Mouse (Mus musculus) forebrain, embryonic 11.5 days (tissue): ENCODE measurements around the gene Stk11. TPM values are rescaled to one million over a fixed set of nuclear protein-coding genes. Genes with fewer than 3 reads are reported as not detected.

ENCODE experiments used
- ATAC-seq: fragments of 200-750 bp; cut with Nextera tagmentation; replicated peaks from 2 replicates; pipeline ENCODE4 v1.8.0; 2017; ENCODE audit warnings: moderate TSS enrichment; ENCODE audit not compliant: low FRiP score
- DNase-seq: peaks from one replicate; pipeline ENCODE4 v3.0.0-alpha.2; 2017; ENCODE audit warnings: low spot score
- H3K27ac ChIP-seq: fragments of 300-500 bp; sonication (generic); 2 replicates; pipeline ENCODE4 v1.5.1; 2014; ENCODE audit warnings: low read depth, low read length
- H3K27me3 ChIP-seq: fragments of 300-500 bp; sonication (generic); 2 replicates; pipeline ENCODE4 v1.6.1; 2014; ENCODE audit warnings: mild to moderate bottlenecking, low read length, mixed read lengths; ENCODE audit not compliant: control insufficient read depth, insufficient read depth
- H3K36me3 ChIP-seq: fragments of 300-500 bp; sonication (generic); 2 replicates; pipeline ENCODE4 v1.6.1; 2014; ENCODE audit warnings: mild to moderate bottlenecking, low read length, moderate library complexity, mixed read lengths; ENCODE audit not compliant: control insufficient read depth, insufficient read depth
- H3K4me1 ChIP-seq: fragments of 300-500 bp; sonication (generic); replicated peaks from 2 replicates; pipeline ENCODE4 v1.6.1; 2014; ENCODE audit warnings: low read length, mixed read lengths; ENCODE audit not compliant: control insufficient read depth, insufficient read depth
- H3K4me2 ChIP-seq: fragments of 300-500 bp; sonication (generic); 2 replicates; pipeline ENCODE4 v1.6.1; 2014; ENCODE audit warnings: low read depth, mild to moderate bottlenecking, low read length, moderate library complexity, mixed read lengths; ENCODE audit not compliant: severe bottlenecking
- H3K4me3 ChIP-seq: fragments of 300-500 bp; sonication (generic); 2 replicates; pipeline ENCODE4 v1.5.1; 2014; ENCODE audit warnings: low read depth, low read length
- H3K9ac ChIP-seq: fragments of 300-500 bp; sonication (generic); 2 replicates; pipeline ENCODE4 v1.6.1; 2014; ENCODE audit warnings: low read length
- H3K9me3 ChIP-seq: fragments of 300-500 bp; sonication (generic); 2 replicates; pipeline ENCODE4 v1.6.1; 2016; ENCODE audit warnings: low read length, mixed read lengths; ENCODE audit not compliant: control insufficient read depth
- WGBS: fragments of 180-500 bp; shearing (Covaris S2); extraction: QIAGEN DNeasy Blood & Tissue Kit; methylation state at CpG from one replicate; pipeline ENCODE4 v1.1.7; 2014; 5-methylcytosine and 5-hydroxymethylcytosine counted together
- polyA plus RNA-seq: library from polyadenylated mRNA; unstranded; fragments of >200 nt; fragmentation: Nextera tagmentation; extraction: Ambion mirVana; gene quantifications from 2 replicates; pipeline ENCODE4 v1.2.1, GENCODE M21; 2014

Gene Stk11
- polyA plus RNA-seq, 1 experiment from 2014 or later = 26.5 TPM

DNA sequence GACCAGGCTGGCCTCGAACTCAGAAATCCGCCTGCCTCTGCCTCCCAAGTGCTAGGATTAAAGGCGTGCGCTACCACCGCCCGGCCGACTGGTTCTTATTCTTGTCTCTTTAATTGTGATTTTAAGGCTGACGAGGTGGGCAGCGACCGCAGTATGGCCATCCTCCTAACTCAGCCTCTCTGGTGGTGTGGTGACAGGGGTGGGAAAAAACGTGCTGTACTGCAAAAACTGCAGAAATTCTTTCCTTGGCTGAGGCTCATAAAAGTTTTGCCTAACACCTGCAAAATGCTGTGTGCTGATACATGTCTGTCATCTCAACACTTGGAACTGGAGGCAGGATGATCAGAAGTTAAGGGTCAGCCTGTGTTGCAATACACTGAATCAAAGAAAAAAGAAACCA is 57.8 kb downstream of the Stk11 start:
- WGBS = 12% methylated on average over 11 of the region's 11 CpGs
- H3K27me3 ChIP-seq = no peaks in the 10 kb centered on the region
- H3K9me3 ChIP-seq = no peaks in the 10 kb centered on the region
- H3K4me3 ChIP-seq = peak overlapping the region; percentile 46
- H3K9ac ChIP-seq = peak overlapping the region; percentile 68
- no peak for ATAC-seq
- peak overlapping the region; percentile 75; the same call in 1 of the 2 replicates for H3K4me2 ChIP-seq
- DNase-seq = no peak
- peaks cover 17% of the 10 kb centered on the region for H3K36me3 ChIP-seq
- peak overlapping the region; percentile 46; the same call in 1 of the 2 replicates for H3K27ac ChIP-seq
- peaks cover 16% of the 10 kb centered on the region for H3K4me1 ChIP-seq

- 86% methylated on average over 10 of the region's 10 CpGs for WGBS
- Histone ChIP-seq H3K4me2 (no peak overlapping the region), H3K27me3 (no peaks in the 10 kb centered on the region), H3K27ac (no peak overlapping the region), H3K9ac (no peak overlapping the region; the same call in 1 of the 2 replicates), H3K36me3 (peaks cover 17% of the 10 kb centered on the region), H3K4me3 (no peak overlapping the region), H3K9me3 (no peaks in the 10 kb centered on the region), H3K4me1 (peaks cover 10% of the 10 kb centered on the region)
- DNase-seq = no peak
- no peak for ATAC-seq
Measured at GRCm38 (mm10) chr10:80173955-80174640, 58.5 kb downstream of the Stk11 start.

GRCm38 (mm10) chr10:80174705-80175104 is 59.1 kb downstream of the Stk11 start:
- 52% methylated on average over 2 of the region's 2 CpGs for WGBS
- Histone ChIP-seq H3K9me3 (no peaks in the 10 kb centered on the region), H3K4me3 (no peak overlapping the region), H3K4me2 (no peak overlapping the region), H3K9ac (no peak overlapping the region), H3K36me3 (peaks cover 17% of the 10 kb centered on the region), H3K27ac (no peak overlapping the region), H3K4me1 (peaks cover 8% of the 10 kb centered on the region), H3K27me3 (no peaks in the 10 kb centered on the region)
- peak; percentile 78 for DNase-seq
- ATAC-seq = no peak

- H3K4me3 ChIP-seq = no peak overlapping the region
Measured at GRCm38 (mm10) chr10:80175536-80176269, 60.1 kb downstream of the Stk11 start.

DNA sequence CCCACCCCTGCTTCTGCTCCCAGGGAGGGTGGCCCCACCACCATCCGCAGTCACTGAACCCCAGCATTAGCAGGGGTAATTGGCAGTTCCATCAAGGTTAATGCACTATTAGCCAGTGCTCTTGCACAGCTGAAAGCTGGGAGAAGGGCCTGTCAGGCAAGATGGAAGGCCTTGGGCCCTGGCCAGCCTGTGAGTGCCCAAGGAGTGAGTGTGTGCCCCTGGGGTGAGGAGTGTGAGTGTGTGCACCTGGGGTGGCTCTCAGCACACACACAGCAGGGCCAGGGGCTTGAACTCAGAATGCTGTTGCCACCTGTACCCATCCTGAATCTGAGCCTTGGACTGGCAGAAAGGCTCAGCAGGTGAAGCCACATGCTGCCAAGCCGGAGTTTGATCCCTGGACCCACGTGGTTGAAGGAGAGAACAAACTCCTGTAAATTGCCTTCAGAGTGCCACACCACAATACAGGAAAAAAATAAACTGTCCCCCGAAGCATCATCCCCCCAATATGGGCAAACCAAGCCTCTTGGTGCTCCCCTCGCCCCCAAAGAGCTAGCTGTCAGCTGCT is 60.7 kb downstream of the Stk11 start:
- Histone ChIP-seq H3K9me3 (no peaks in the 10 kb centered on the region), H3K4me1 (peaks cover 17% of the 10 kb centered on the region), H3K27ac (no peak overlapping the region), H3K27me3 (no peaks in the 10 kb centered on the region), H3K4me2 (no peak overlapping the region), H3K36me3 (peaks cover 4% of the 10 kb centered on the region; the same call in 1 of the 2 replicates), H3K4me3 (no peak overlapping the region), H3K9ac (no peak overlapping the region; the same call in 1 of the 2 replicates)
- ATAC-seq (no peak), DNase-seq (peak; percentile 51)
- WGBS = 78% methylated on average over 5 of the region's 5 CpGs

More at GRCm38 (mm10) chr10:80175536-80176269, 60.1 kb downstream of the Stk11 start:
- H3K9me3 ChIP-seq = no peaks in the 10 kb centered on the region
- H3K4me1 ChIP-seq = peaks cover 13% of the 10 kb centered on the region
- no peak overlapping the region; the same call in 1 of the 2 replicates for H3K9ac ChIP-seq
- ATAC-seq = no peak
- peaks cover 7% of the 10 kb centered on the region for H3K36me3 ChIP-seq
- WGBS = 24% methylated on average over 4 of the region's 4 CpGs
- H3K27me3 ChIP-seq = no peaks in the 10 kb centered on the region
- no peak overlapping the region for H3K27ac ChIP-seq
- DNase-seq = peak; percentile 81
- H3K4me2 ChIP-seq = no peak overlapping the region

- ATAC-seq (no peak), DNase-seq (no peak)
- Histone ChIP-seq H3K9me3 (no peaks in the 10 kb centered on the region), H3K4me1 (peaks cover 11% of the 10 kb centered on the region; the same call in 1 of the 2 replicates), H3K4me3 (no peak overlapping the region), H3K27ac (no peak overlapping the region), H3K36me3 (no peaks in the 10 kb centered on the region), H3K4me2 (no peak overlapping the region), H3K9ac (no peak overlapping the region), H3K27me3 (no peaks in the 10 kb centered on the region)
- WGBS = 66% methylated on average over 7 of the region's 7 CpGs
Measured at GRCm38 (mm10) chr10:80177441-80178279, 62.1 kb downstream of the Stk11 start.

- peak; percentile 85 for ATAC-seq
- Histone ChIP-seq H3K27ac (peak within 1 kb of the TSS; percentile 19; the same call in 1 of the 2 replicates), H3K4me3 (peak within 1 kb of the TSS; percentile 85), H3K36me3 (no peaks in the 10 kb centered on the region), H3K9me3 (no peaks in the 10 kb centered on the region), H3K4me1 (peaks cover 11% of the 10 kb centered on the region; the same call in 1 of the 2 replicates), H3K9ac (peak within 1 kb of the TSS; percentile 97), H3K4me2 (peak within 1 kb of the TSS; percentile 59), H3K27me3 (no peaks in the 10 kb centered on the region)
- DNase-seq = peak; percentile 83
- WGBS = 2% methylated on average over 66 of the region's 106 CpGs
Measured at GRCm38 (mm10) chr10:80179068-80180051, 63.8 kb downstream of the Stk11 start, which contains the start of gene Efna2. Gene Efna2 (plus strand): TSS chr10:80179482.
